Mouse (Mus musculus): ENCODE data around the gene E2f3.

GRCm38 (mm10) chr13:29984286-29985100 lies 1.4 kb downstream of the E2f3 start:
- TF ChIP-seq CTCF (IDR thresholded peaks at IDR 0.05) (peak; percentile 29; the same call in 1 of the 2 replicates), EP300 (IDR thresholded peaks at IDR 0.05; ENCODE audit: insufficient read depth, low read depth, low read length) (no peak)
